In genomic region chr7:133286216-133286615, GRCm38 (mm10) we compare ENCODE assay signal across 22 mouse cellular contexts.
"Had no signal": no experiment of that assay in that cellular context is flagged by ENCODE, and none has a peak within 500 bp of the region (broad histone marks: within the 10 kb centered on the region; RNA-seq: fewer than 3 reads in every experiment).

No protein-coding gene starts in this region.

- H3K27ac ChIP-seq: layer of hippocampus, adult 2 months; limb, embryonic 10.5 days; limb, embryonic 13.5 days; liver, embryonic 12.5 days; liver, embryonic 15.5 days; lung, embryonic 15.5 days; midbrain, embryonic 12.5 days; midbrain, embryonic 15.5 days; neural tube, embryonic 13.5 days; stomach, embryonic 15.5 days had no signal

- ATAC-seq: liver, embryonic 12.5 days; midbrain, embryonic 15.5 days had no signal

- H3K4me3 ChIP-seq: layer of hippocampus, adult 2 months; limb, embryonic 10.5 days; limb, embryonic 13.5 days; liver, embryonic 12.5 days; liver, embryonic 15.5 days; lung, embryonic 15.5 days; midbrain, embryonic 12.5 days; midbrain, embryonic 15.5 days; myocyte; neural tube, embryonic 13.5 days; stomach, embryonic 15.5 days had no signal

- H3K27me3 ChIP-seq: limb, embryonic 13.5 days; liver, embryonic 12.5 days; liver, embryonic 15.5 days; lung, embryonic 15.5 days; midbrain, embryonic 12.5 days; midbrain, embryonic 15.5 days; neural tube, embryonic 13.5 days; stomach, embryonic 15.5 days had no signal

- H3K4me1 ChIP-seq: limb, embryonic 10.5 days; limb, embryonic 13.5 days; liver, embryonic 12.5 days; liver, embryonic 15.5 days; lung, embryonic 15.5 days; midbrain, embryonic 12.5 days; midbrain, embryonic 15.5 days; neural tube, embryonic 13.5 days; stomach, embryonic 15.5 days had no signal

- DNase-seq: kidney, adult 9 months; kidney, postnatal 25 days; layer of hippocampus, adult 9-11 months; liver; lung, adult 18-20 months; lung, postnatal 10 days; lung, postnatal 36 days; retina, postnatal 1 day; right cerebral cortex, postnatal 25 days; spleen, adult 18-20 months; thymus, postnatal 36 days had no signal
